Mouse (Mus musculus): ENCODE data around the gene Tut7.

GRCm38 (mm10) chr13:59775168-59775567, 47.8 kb downstream of the Tut7 start:
- TF ChIP-seq POLR2A (IDR thresholded peaks at IDR 0.05; ENCODE audit: control insufficient read depth, extremely low read depth, insufficient read depth, low read length, poor library complexity) (no peak), CTCF (IDR thresholded peaks at IDR 0.05; ENCODE audit: borderline replicate concordance, control insufficient read depth, extremely low read depth, insufficient read depth, low read length, poor library complexity) (no peak)

Data from thymus, adult 2 months (tissue).